ENCODE assay signal across 16 mouse cellular contexts in the genomic region with DNA sequence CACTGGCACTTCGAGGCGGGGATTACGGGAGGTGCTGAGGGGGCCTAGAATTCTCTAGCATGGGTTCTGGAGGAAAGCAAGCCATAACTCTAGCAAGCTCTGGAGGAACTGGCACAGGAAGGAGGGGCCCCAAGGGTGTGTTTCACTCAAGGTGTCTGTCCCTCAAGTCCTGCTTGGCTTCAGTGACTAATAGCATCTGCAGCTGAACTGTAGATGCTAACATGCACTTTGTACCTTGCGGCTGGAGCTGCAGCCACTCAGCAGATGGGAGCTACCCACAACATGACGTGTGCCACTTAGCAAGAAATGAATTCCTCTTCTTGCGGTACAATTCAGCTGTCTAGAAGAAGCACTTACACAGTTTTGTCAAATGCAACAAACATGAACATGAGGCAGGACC. TPM values are rescaled to one million over a fixed set of nuclear protein-coding genes. Genes with fewer than 3 reads are reported as not detected.
"Had no signal": no experiment of that assay in that cellular context is flagged by ENCODE, and none has a peak within 500 bp of the region (broad histone marks: within the 10 kb centered on the region; RNA-seq: fewer than 3 reads in every experiment).

No protein-coding gene starts in this region.

- DNase-seq: kidney, adult 9 months; kidney, postnatal 4 days; left cerebral cortex, postnatal 4 days; lung, adult 18-20 months; lung, postnatal 36 days; midbrain, embryonic 14.5 days; retina, postnatal 1 day; right cerebral cortex, postnatal 4 days; spleen, adult 18-20 months; thymus, postnatal 25 days had no signal

- H3K4me3 ChIP-seq: limb, embryonic 13.5 days; midbrain, embryonic 10.5 days; neural tube, embryonic 13.5 days; stomach, embryonic 15.5 days had no signal

- H3K9me3 ChIP-seq: limb, embryonic 13.5 days; midbrain, embryonic 10.5 days; neural tube, embryonic 13.5 days; stomach, embryonic 15.5 days had no signal

- H3K27me3 ChIP-seq: limb, embryonic 13.5 days; neural tube, embryonic 13.5 days; stomach, embryonic 15.5 days had no signal

- H3K9ac ChIP-seq: limb, embryonic 13.5 days; liver, embryonic 14.5 days; neural tube, embryonic 13.5 days; stomach, embryonic 15.5 days had no signal

- H3K4me1 ChIP-seq: midbrain, embryonic 10.5 days; neural tube, embryonic 13.5 days; stomach, embryonic 15.5 days had no signal

- H3K36me3 ChIP-seq: limb, embryonic 13.5 days; midbrain, embryonic 10.5 days; neural tube, embryonic 13.5 days; stomach, embryonic 15.5 days had no signal

- H3K4me2 ChIP-seq: limb, embryonic 13.5 days; neural tube, embryonic 13.5 days; stomach, embryonic 15.5 days had no signal

- H3K27ac ChIP-seq: kidney, postnatal 0 days; limb, embryonic 13.5 days; liver, embryonic 14.5 days; midbrain, embryonic 10.5 days; neural tube, embryonic 13.5 days; stomach, embryonic 15.5 days had no signal

RNA-seq across cellular contexts. Expression of a gene that starts 18.7 kb away (rescaled TPM):
- polyA plus RNA-seq: midbrain, embryonic 10.5 days had no signal
